Mouse (Mus musculus): ENCODE measurements at regions not wholly inside any gene's neighbourhood (a gene's known extent, or its start where the extent isn't known, plus 50 kb on each side); places are given as distances from the start of the nearest gene placed in this dataset.
A peak's percentile ranks its signal among the peaks of the same experiment; 100 is the strongest.
"Not testable (repeated sequence)": the region's sequence is repeated elsewhere in the genome, so short reads cannot be mapped to it uniquely, and the experiment has no call there.

DNA sequence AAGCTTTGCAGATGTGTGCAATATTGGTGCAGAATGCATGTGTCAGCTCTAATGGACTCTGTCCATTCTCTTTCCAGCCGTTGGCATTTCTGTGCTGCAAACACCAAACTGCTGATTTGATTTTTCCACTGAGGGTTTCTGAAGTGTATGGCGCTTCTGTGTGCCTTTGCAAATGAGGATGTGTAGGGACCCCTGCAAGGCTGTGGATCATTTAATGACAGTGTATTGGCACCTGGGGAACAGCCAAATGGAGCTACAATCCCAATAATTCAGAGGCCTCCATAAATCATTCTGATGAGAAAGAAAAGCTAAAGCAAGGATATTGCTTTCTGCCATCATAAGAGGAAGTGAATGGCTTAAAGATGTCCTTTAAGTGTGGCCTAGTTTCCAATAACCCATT, 305.9 kb upstream of the Pkdcc start:
- no peak for DNase-seq (ENCODE audit: low spot score)

DNA sequence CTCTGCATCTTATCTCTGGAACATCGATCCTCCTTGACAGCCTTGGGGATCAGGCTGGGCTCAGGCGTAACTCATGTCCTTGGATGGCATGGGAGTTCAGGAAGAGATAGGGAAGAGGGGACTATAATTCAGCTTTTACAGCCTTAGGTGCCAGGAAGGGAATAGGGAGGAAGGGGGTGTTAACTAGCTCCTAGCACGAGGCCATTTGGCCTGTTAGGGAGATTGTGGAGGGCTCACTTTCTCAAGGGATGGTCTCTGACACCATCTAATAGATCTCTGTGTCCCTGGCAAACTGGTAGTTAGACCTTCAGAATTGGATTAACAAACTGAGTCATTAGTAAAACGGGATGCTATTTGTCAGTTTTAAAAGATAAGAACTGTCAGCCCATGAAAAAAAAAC, 292.1 kb upstream of the Pkdcc start:
- DNase-seq (ENCODE audit: low spot score), result not testable (repeated sequence)

DNA sequence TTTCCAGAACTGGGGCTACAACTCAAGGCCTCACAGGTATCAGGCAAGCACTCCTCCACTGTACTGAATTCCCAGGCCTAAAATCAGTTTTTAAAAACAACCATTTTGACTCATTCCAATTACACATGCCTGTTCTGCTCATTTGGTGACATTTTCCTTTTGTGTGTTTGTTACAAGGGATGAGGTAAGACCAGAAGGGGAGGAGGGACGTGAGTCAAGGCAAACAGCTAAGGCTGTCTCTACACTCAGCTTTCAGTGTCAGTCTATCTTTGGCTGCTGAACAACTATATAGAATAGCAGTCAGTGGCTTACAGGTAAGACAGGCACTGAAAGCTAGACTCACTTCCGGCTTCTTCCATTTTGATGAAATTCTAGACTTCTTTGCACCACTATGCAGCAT, 289.3 kb upstream of the Pkdcc start:
- DNase-seq (ENCODE audit: low spot score), result no peak

DNA sequence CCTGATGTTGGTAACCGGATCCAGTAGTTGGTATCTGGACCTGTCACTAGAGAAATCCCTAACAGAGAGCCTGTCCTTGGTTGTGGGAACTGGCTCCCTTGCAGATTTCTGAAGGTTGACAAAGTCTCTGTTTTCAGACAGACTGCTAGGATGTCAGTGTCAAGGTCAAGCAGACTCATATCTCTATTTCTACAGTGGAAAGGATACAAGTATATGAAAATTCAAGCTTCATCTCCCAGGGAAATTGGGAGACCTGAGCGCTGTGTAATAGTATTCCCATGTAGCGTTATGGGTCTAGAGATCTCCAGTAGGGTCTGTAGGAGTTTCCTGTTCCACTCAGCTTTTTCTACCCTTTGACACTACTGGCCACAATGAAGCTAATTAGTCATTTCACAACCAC, 287.4 kb upstream of the Pkdcc start:
- no peak for DNase-seq (ENCODE audit: low spot score)

DNA sequence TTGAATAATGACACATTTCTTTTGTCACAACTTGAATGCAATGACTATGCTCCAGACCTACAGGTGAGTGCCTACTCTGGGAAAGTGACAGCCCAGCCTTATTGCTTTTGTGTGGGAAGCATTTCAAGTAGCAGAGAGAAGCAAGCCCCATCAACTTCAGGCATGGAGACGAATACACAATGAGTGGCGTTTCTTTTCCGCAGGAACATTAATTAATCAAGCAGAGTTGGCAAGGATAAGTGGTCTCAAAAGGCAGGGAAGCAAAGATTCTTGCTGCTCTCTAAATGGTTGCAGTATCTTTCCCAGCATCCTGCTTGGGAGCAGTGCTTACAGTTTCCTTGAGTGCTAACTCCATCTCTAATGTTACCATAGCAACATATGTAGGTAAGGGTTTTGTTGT, 285.6 kb upstream of the Pkdcc start:
- no peak for DNase-seq (ENCODE audit: low spot score)

DNA sequence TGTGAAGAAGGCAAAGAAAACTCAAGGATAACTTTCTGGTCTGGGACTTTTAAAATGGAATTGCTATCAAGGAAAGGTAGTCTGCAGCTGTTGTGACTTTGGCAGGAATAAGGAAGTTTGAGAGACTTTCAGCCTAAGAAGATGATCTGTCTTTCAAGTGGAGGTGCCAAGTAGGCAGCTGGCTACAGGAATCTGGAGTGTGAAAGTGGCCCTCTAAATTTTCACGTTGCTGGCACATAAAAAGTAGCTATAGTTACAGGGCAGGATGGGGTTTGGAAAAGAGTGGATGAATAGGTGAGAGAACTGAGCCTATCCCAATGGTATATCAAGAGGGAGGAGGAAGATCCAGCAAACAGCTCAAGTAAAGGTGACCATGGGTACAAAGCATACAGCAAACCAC, 284.4 kb upstream of the Pkdcc start:
- no peak for DNase-seq (ENCODE audit: low spot score)

DNA sequence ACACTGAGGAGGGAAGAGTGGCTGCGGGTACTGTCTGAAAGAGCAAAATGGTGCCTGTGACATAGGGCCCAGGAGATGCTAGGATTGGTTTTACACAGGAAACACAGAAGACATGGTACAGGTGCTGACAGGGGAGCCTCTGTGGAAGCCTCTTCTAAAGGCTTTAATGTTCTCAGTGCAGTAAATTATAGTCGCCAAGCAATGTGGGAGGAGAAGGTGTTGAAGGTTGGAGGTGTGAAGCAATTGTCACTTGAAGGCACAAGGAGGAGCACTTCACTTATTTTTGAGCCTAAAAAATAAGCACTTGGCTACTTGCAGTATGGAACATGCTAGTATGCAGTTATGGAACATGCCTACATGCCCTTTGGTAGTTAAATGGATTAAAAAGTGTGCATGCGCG, 283.6 kb upstream of the Pkdcc start:
- DNase-seq (ENCODE audit: low spot score), result no peak

DNA sequence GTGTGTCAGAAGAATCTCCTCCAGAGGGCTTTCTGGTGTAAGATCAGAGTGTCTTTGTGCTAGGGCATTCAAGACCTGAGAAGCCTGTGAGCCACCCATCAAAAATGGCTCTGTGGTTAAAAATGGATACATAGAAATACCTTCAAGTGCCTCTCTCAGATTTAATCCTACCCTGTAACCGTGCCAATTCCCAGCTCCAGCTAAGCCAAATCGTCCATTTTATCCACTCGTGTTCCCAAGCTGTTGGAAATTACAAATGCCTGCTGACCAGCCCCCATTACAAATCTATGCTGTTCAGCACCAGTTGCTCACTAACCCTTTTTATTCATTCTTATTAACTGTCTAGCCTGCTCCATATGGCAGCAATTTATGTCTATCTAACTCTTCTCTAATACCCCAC, 278.3 kb upstream of the Pkdcc start:
- no peak for DNase-seq (ENCODE audit: low spot score)

DNA sequence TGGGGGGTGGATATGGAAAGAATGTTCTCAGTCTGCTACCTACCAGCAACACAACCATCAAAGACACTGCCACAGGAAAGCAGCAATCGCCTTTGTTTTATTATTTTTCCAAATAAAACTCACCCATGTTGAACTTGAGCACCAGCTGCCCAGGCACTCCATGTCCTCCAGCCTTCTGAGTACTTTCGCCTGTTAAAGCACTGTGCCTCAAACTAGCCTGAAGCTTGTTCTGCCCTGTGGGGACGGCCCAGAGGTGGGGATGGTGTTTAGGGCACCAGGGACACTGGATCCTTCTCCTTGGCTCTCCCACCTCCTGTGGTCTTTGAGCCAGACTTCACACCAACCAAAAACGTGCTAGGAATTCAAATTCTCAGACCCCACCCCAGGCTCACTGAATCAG, 269.0 kb upstream of the Pkdcc start:
- no peak for DNase-seq (ENCODE audit: low spot score)

DNA sequence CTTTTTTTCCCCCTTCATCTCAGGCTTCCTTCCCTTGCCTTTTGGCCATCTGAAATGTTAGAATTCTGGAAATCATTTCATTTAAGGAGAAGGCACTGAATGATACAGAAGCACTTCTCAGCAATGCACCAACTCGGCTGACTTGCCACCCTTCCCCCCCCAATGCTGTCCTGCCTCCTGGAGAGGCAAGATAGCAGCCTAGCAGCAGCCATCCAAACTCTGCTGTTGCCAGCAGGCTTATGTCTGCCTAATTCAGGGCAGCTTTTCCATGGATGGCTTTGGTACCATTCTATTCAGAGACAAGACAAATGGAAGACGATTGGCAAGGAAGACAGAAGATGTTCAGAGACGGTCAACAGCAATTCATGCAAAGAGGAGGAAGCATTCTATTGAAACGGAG, 265.3 kb upstream of the Pkdcc start:
- no peak for DNase-seq (ENCODE audit: low spot score)

DNA sequence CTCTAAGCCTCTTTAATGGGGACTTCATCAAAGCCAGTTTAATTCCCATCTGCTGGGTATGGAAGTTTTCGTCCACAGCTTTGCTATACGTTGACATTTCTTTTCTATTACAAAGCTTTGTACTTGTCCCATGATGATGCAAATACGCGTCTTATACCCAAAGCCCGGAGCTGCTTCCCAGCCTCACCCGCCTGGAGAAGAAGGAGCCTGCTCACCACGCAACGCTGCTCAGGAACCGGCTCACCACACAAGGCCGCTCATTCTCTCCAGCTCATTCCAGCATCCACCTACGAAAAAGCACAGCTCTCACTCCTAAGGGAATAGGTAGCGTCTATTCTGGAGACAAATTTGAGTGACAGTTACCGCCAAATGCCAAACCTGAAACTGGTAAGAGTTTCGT, 264.8 kb upstream of the Pkdcc start:
- no peak for DNase-seq (ENCODE audit: low spot score)

DNA sequence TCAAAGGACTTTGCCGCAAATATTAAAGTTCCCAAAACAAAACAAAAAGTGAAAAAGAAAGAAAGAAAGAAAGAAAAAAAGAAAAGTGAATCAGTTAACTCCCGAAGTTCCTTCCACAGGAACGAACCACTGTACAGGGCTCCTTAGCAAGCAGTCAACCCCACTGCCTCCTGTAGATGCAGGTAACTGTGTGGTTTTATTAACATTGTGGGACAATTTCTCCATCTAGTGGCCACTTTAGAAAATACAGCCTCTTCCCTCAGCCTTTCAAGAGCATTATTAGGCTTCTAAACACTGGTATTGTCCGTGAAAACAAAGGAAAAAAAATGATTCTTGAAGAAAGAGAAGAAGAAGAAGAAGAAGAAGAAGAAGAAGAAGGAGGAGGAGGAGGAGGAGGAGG, 257.7 kb upstream of the Pkdcc start:
- no peak for DNase-seq (ENCODE audit: low spot score)

DNA sequence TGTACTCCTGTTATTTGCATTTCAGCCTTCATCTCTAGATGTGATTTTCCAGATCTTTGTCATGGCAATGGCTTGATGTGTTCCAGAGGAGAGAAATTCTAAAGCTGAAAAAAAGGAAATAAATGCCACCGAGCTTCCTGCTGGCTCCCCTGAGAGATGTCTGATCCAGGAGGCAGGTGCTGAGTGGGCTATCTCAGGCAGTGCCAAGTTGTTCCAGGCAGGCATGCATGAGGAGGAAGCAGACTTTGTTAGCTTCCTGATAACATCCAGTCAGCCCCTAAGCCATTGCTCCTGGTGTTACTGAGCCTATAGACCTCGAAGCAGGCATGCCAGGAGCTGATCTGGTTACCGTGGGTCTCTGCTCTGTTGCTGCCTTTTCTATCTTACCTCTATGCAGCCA, 251.7 kb upstream of the Pkdcc start:
- DNase-seq (ENCODE audit: low spot score), result no peak

DNA sequence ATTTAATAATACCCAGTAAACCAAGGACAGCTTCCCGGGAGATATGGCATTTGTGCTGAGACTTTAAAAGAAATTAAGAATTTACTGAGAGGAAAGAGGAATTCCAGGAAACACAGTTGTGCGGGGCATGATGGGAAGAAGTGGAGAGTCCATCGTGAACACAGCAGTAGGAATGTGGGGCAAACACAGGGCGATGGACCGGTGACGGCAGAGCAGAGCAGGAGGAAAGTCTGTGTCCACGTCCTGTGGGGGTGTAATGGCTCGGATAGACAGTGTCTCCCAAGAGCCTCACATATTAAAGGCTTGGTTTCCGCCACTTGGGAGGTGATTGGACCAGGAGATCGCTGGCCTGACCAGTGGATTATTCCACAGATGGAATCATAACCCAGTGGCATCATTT, 215.4 kb upstream of the Pkdcc start:
- no peak for DNase-seq (ENCODE audit: low spot score)

DNA sequence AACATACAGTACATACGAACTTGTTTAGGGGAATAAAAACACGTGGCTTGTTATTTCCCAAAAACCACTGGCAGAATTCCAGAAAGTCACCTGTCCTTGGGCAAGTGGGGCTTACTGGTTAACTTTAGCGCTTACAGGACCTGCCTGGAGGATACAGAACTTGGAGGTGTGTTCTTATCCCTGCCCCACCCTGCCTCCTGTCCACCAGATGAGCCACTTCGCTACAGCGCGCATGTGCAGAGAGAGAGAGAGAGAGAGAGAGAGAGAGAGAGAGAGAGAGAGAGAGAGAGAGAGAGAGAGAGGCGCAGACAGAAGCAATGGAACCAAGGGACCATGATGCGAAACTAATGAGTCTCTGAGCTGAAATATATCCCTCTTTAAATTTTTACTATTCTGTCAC, 214.7 kb upstream of the Pkdcc start:
- no peak for DNase-seq (ENCODE audit: low spot score)

DNA sequence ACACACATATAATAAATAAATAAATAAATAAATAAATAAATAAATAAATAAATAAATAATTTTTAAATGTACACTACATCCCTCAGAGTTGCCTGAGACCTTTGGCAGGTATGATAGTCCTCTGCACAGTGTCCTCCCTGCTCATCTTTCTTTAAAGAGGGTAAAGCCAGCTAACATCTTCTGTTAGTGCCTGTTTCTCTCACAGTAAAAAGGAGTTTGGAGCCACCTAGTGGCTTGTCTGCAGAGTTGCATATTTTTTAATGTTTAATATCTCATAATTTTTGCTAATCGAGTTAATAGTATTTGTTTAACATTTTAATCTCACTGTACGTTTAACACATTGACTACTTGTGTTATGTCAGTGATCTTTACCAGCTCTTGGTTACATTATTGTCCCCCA, 213.5 kb upstream of the Pkdcc start:
- no peak for DNase-seq (ENCODE audit: low spot score)

DNA sequence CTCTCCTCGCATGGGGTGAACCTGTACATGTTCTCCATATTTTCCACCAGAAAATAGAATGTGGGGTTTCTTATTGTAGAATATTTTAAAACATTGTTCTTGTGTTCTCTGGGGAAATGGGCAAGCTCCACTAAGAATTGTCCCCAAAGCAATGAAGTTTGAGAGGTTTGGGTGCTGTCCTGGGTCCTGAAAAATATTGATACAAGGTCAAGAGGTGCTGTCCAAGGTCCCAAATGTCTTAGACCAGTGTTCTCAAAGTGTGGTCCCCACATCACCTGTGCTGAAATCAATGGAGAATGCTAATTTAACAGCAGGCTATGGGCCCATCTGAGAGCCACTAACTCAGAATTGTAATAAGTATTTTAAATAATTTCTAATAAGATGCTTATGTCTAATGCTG, 204.2 kb upstream of the Pkdcc start:
- no peak for DNase-seq (ENCODE audit: low spot score)

DNA sequence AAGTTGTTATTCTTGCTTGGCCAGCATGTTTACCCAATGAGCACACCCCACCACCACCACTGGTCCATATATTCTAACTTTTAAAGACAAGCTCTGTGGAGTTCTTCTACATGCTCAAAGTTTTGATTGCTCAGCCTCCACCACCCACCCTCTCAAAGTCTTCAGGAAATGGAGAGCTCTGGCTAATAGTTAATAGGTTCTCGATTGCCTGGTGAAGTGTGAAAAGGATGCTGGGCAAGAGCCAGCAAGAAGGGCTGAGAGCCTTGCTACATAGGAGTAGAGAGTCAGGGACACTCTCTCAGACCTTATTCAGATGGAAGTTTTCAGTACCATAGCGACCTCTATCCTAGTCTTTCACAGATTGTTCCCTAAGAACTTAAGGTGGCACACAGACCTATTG, 199.4 kb upstream of the Pkdcc start:
- DNase-seq (ENCODE audit: low spot score), result no peak

DNA sequence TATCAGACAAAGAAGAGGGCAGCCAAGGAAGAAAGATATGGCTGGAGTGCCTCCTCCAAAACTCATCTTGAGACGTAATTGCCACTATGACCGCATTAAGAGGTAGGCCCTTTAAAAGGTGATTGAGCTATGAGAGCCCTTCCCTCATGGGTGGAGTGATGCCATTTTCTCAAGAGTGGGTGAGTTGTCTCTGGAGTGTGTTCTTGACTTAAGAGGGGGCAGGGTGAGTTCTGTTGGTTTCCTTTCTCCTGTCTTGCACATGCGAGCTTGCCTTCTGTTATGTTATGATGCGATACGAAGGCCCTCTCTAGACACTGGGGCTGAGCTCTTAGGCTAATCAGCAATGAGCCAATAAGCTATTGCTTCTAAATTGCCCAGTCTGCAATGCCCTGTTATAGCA, 198.2 kb upstream of the Pkdcc start:
- DNase-seq (ENCODE audit: low spot score), result no peak

DNA sequence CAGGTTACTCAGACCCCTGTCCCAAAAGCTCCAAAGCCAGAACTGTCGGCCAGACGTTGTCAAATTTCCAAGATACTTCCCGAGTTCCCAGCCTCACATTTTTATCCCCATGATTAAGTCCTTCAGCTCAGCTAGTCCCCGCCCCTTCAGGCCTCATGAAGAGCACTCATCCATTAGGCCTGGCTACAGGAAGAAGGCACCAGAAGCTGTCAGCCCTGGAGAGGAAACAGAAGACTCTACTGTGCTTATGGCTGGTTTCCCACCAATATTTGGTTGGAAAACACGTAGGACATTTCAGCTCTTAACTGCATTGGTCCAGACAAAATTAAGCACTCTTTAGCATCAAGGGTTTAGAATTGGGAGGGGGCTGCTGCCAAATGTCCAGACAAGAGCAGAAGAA, 195.8 kb upstream of the Pkdcc start:
- DNase-seq (ENCODE audit: low spot score), result no peak

DNA sequence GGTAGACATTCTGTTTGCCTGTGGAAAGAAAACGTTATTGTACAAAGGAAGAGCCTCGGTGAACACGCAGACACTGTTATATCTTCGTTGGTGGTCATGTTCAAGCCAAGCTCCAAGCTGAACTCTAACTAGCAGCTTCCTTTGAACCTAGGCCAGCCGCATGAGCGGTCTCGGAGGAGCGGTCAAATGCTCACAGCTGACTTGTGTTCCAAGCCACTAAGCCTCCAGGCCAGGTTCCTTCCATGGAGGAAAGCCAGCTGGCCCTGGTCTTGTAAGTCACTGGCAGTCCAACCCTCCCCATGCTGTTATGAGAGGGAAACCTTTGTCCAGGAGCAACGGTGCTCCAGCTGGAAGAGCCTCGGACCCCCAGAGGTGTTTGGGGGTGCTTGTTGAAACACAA, 194.5 kb upstream of the Pkdcc start:
- peak; percentile 74 for DNase-seq (ENCODE audit: low spot score)

DNA sequence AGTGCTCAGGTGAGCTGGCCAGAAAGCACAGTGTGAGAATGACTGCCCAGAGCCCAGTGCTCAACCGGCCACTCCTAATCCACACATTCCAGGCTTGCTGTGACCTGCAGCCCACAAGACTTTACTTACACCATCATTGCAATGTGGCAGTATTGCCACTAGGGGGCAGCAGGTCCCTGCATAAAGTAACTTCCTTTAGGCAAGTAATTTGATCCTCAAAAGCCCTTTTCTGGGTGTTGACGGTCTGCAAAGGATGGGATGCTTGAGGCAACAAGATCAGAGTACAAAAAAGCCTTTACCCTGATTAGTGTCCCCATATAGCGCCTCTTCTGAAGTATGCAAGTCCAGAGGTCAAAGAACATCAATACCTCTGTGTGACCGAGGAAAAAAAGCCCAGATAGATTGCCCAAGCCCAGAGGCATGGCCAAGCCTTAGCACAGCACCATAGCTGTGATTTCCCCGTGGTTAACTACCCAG, 189.7 kb upstream of the Pkdcc start:
- DNase-seq (ENCODE audit: low spot score), result peak; percentile 85

DNA sequence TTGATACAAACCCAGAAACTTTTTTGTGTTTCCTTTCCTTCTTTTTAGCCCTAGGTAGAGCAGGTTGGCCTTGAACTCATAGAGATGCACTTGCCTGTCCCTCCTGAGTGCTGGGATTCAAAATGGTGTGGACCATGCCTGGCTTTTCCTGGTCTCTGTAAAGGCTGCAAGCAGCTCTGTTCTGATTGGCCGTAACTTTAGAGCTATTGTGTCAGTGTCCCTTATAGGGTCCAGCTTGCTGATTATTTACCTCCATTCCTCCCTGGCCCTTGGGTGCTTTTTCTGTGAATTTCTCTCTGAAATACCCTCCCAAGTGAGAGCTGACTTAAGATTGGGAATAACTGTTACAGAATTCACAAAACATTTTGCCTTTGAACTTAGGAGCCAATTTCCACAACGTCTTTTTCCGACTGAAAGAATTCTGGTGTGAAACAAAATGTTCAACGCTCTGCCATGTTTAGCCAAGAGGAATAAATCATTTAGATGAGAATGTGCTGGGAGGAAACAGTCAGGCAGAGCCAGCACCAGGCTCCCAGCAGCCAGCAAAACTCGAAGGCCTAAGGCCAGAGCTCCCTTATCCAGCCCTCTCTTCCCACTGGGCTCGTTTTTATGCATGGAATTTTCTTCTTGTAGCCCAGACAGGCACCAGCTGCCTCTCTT, 180.0 kb upstream of the Pkdcc start:
- DNase-seq (ENCODE audit: low spot score), result peak; percentile 54

DNA sequence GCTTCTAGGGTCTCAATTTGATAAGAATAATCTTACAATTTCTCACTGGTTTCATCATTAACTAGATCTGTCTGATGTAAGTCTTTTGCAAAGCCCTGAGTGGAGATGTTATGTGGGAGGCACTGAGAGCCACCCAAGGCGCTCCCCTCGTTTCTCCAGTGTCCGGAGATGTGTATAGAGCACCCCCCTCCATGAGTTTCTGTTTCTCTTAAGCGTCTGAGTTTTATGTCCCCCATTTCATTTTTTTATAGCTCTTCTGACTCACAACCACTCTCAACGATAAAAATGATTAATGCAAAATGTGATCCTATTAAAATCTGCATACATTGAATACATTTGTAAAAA, 179.5 kb upstream of the Pkdcc start:
- no peak for DNase-seq (ENCODE audit: low spot score)

DNA sequence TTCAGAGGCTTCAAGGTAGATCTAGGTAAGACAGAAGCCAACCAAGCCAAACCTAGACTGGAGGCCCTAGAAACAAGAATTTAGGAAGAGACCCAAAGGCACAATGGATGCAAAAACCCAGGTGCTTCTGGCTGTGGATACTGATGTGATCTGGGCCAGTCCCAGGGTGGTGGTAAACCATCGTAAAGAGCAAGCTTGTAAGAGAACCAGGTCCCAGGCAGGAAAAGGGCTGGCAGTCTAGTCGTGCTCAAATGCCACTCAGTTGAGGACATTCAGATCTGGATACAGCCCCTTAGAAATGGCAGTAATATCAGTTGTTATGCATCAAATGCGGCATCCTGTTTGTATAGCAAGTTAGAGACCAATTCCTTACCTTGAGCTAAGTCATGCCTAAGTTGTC, 175.5 kb upstream of the Pkdcc start:
- DNase-seq (ENCODE audit: low spot score), result no peak
